Mouse (Mus musculus): ENCODE results near the gene Tmeff1.

Tmeff1 gene

GRCm38 (mm10) chr4:48584421-48585240 is at the start of gene Tmeff1:
TSS of gene Tmeff1 (plus strand) at chr4:48585174.
- no peak for DNase-seq

- no peak for DNase-seq
Measured at GRCm38 (mm10) chr4:48536275-48536674, 48.7 kb upstream of the Tmeff1 start.

GRCm38 (mm10) chr4:48537024-48537423 is 48.0 kb upstream of the Tmeff1 start:
- DNase-seq, result no peak

GRCm38 (mm10) chr4:48538581-48538980 is 46.4 kb upstream of the Tmeff1 start:
- DNase-seq, result no peak

- no peak for DNase-seq
Measured at GRCm38 (mm10) chr4:48539841-48540575, 45.0 kb upstream of the Tmeff1 start, which contains the start of gene Msantd3. TSS of gene Msantd3 (plus strand) at chr4:48539935.

GRCm38 (mm10) chr4:48540576-48541111 is 44.3 kb upstream of the Tmeff1 start:
- no peak for DNase-seq

- DNase-seq, result no peak
Measured at GRCm38 (mm10) chr4:48541526-48542250, 43.3 kb upstream of the Tmeff1 start.

- no peak for DNase-seq
Measured at GRCm38 (mm10) chr4:48542351-48542750, 42.6 kb upstream of the Tmeff1 start.

GRCm38 (mm10) chr4:48543071-48543865 is 41.7 kb upstream of the Tmeff1 start:
- DNase-seq, result no peak

- no peak for DNase-seq
Measured at GRCm38 (mm10) chr4:48544141-48544540, 40.8 kb upstream of the Tmeff1 start.

- no peak for DNase-seq
Measured at GRCm38 (mm10) chr4:48545966-48546365, 39.0 kb upstream of the Tmeff1 start.

GRCm38 (mm10) chr4:48546568-48547496 is 38.1 kb upstream of the Tmeff1 start:
- DNase-seq, result no peak

GRCm38 (mm10) chr4:48548393-48549045 is 36.5 kb upstream of the Tmeff1 start:
- no peak for DNase-seq

GRCm38 (mm10) chr4:48549661-48550060 is 35.3 kb upstream of the Tmeff1 start:
- no peak for DNase-seq

- DNase-seq, result no peak
Measured at GRCm38 (mm10) chr4:48552486-48553064, 32.4 kb upstream of the Tmeff1 start.

GRCm38 (mm10) chr4:48554132-48554531 is 30.8 kb upstream of the Tmeff1 start:
- DNase-seq, result no peak

- DNase-seq, result peak; percentile 52
Measured at GRCm38 (mm10) chr4:48555729-48556128, 29.2 kb upstream of the Tmeff1 start.

- no peak for DNase-seq
Measured at GRCm38 (mm10) chr4:48559652-48560051, 25.3 kb upstream of the Tmeff1 start.

- no peak for DNase-seq
Measured at GRCm38 (mm10) chr4:48561824-48562223, 23.1 kb upstream of the Tmeff1 start.

- no peak for DNase-seq
Measured at GRCm38 (mm10) chr4:48564962-48565361, 20.0 kb upstream of the Tmeff1 start.

Data from kidney, adult 9 months (tissue).